Mouse (Mus musculus) neural tube, embryonic 12.5 days (tissue): Measurements from ENCODE around the gene En1. TPM values are rescaled to one million over a fixed set of nuclear protein-coding genes. Genes with fewer than 3 reads are reported as not detected.
A peak's percentile ranks its signal among the peaks of the same experiment; 100 is the strongest.

Source experiments
- ATAC-seq: fragments of 200-750 bp; cut with Nextera tagmentation; 2 replicates; pipeline ENCODE4 v1.8.0; 2017; ENCODE audit warnings: low read depth, mild to moderate bottlenecking, moderate TSS enrichment, moderate library complexity; ENCODE audit not compliant: low FRiP score
- H3K27ac ChIP-seq: fragments of 300-500 bp; sonication (generic); 2 replicates; pipeline ENCODE4 v1.5.1; 2016
- H3K27me3 ChIP-seq: fragments of 300-500 bp; sonication (generic); replicated peaks from 2 replicates; pipeline ENCODE4 v1.6.1; 2016; ENCODE audit warnings: mild to moderate bottlenecking
- H3K36me3 ChIP-seq: fragments of 300-500 bp; sonication (generic); 2 replicates; pipeline ENCODE4 v1.6.1; 2016; ENCODE audit warnings: mild to moderate bottlenecking
- H3K4me1 ChIP-seq: fragments of 300-500 bp; sonication (generic); 2 replicates; pipeline ENCODE4 v1.6.1; 2016
- H3K4me2 ChIP-seq: fragments of 300-500 bp; sonication (generic); replicated peaks from 2 replicates; pipeline ENCODE4 v1.6.1; 2016; ENCODE audit warnings: mild to moderate bottlenecking
- H3K4me3 ChIP-seq: fragments of 300-500 bp; sonication (generic); 2 replicates; pipeline ENCODE4 v1.5.1; 2016
- H3K9ac ChIP-seq: fragments of 300-500 bp; sonication (generic); 2 replicates; pipeline ENCODE4 v1.6.1; 2016; ENCODE audit warnings: mild to moderate bottlenecking
- H3K9me3 ChIP-seq: fragments of 300-500 bp; sonication (generic); 2 replicates; pipeline ENCODE4 v1.6.1; 2016; ENCODE audit warnings: mild to moderate bottlenecking
- WGBS: fragments of 180-500 bp; shearing (Covaris S2); methylation state at CpG from one replicate; pipeline ENCODE4 v1.1.7; 2016; 5-methylcytosine and 5-hydroxymethylcytosine counted together
- polyA plus RNA-seq: library from polyadenylated mRNA; unstranded; fragments of >200 nt; fragmentation: Nextera tagmentation; extraction: Ambion mirVana; gene quantifications from 2 replicates; pipeline ENCODE4 v1.2.1, GENCODE M21; 2016

The En1 gene
- polyA plus RNA-seq, 1 experiment from 2014 or later: 4.2 TPM

GRCm38 (mm10) chr1:120594603-120595002 is 7.6 kb upstream of the En1 start:
- H3K9ac ChIP-seq: no peak overlapping the region
- WGBS: 1% methylated on average over 8 of the region's 8 CpGs
- no peaks in the 10 kb centered on the region for H3K9me3 ChIP-seq
- no peak for ATAC-seq
- no peak overlapping the region for H3K4me2 ChIP-seq
- peaks cover 2% of the 10 kb centered on the region; the same call in 1 of the 2 replicates for H3K4me1 ChIP-seq
- H3K27ac ChIP-seq: no peak overlapping the region
- peaks cover 96% of the 10 kb centered on the region for H3K27me3 ChIP-seq
- H3K36me3 ChIP-seq: no peaks in the 10 kb centered on the region
- H3K4me3 ChIP-seq: no peak overlapping the region

- H3K4me2 ChIP-seq: no peak overlapping the region
- WGBS: under 1% methylated on average over 17 of the region's 17 CpGs
- no peak overlapping the region for H3K27ac ChIP-seq
- H3K9ac ChIP-seq: no peak overlapping the region
- no peaks in the 10 kb centered on the region for H3K36me3 ChIP-seq
- no peak for ATAC-seq
- H3K27me3 ChIP-seq: peaks cover 98% of the 10 kb centered on the region
- H3K9me3 ChIP-seq: no peaks in the 10 kb centered on the region
- H3K4me1 ChIP-seq: peaks cover 4% of the 10 kb centered on the region; the same call in 1 of the 2 replicates
- H3K4me3 ChIP-seq: no peak overlapping the region
Measured at GRCm38 (mm10) chr1:120595471-120596240, 6.6 kb upstream of the En1 start.

GRCm38 (mm10) chr1:120596319-120596718 is 5.9 kb upstream of the En1 start:
- H3K36me3 ChIP-seq: no peaks in the 10 kb centered on the region
- peak overlapping the region; percentile 45 for H3K4me2 ChIP-seq
- H3K9ac ChIP-seq: no peak overlapping the region
- H3K9me3 ChIP-seq: no peaks in the 10 kb centered on the region
- H3K4me3 ChIP-seq: peak overlapping the region; percentile 15; the same call in 1 of the 2 replicates
- H3K27me3 ChIP-seq: peaks cover 99% of the 10 kb centered on the region
- under 1% methylated on average over 21 of the region's 21 CpGs for WGBS
- H3K4me1 ChIP-seq: peaks cover 4% of the 10 kb centered on the region; the same call in 1 of the 2 replicates
- no peak for ATAC-seq
- no peak overlapping the region for H3K27ac ChIP-seq

- no peak for ATAC-seq
- Histone ChIP-seq H3K9me3 (no peaks in the 10 kb centered on the region), H3K36me3 (no peaks in the 10 kb centered on the region), H3K27me3 (peaks cover 99% of the 10 kb centered on the region), H3K9ac (no peak overlapping the region), H3K4me2 (peak overlapping the region; percentile 45), H3K4me3 (peak overlapping the region; percentile 15; the same call in 1 of the 2 replicates), H3K4me1 (peaks cover 4% of the 10 kb centered on the region; the same call in 1 of the 2 replicates), H3K27ac (no peak overlapping the region)
- under 1% methylated on average over 19 of the region's 19 CpGs for WGBS
Measured at GRCm38 (mm10) chr1:120596784-120597183, 5.4 kb upstream of the En1 start.

- peak overlapping the region; percentile 45 for H3K4me2 ChIP-seq
- no peak for ATAC-seq
- 1% methylated on average over 11 of the region's 11 CpGs for WGBS
- no peak overlapping the region for H3K4me3 ChIP-seq
- peaks cover 99% of the 10 kb centered on the region for H3K27me3 ChIP-seq
- H3K27ac ChIP-seq: no peak overlapping the region
- peaks cover 4% of the 10 kb centered on the region; the same call in 1 of the 2 replicates for H3K4me1 ChIP-seq
- H3K9me3 ChIP-seq: no peaks in the 10 kb centered on the region
- H3K36me3 ChIP-seq: no peaks in the 10 kb centered on the region
- no peak overlapping the region for H3K9ac ChIP-seq
Measured at GRCm38 (mm10) chr1:120597271-120597670, 4.9 kb upstream of the En1 start.

- Histone ChIP-seq H3K27me3 (peaks cover 95% of the 10 kb centered on the region), H3K9me3 (no peaks in the 10 kb centered on the region), H3K9ac (no peak overlapping the region), H3K36me3 (no peaks in the 10 kb centered on the region), H3K27ac (no peak overlapping the region), H3K4me1 (peaks cover 11% of the 10 kb centered on the region), H3K4me2 (no peak overlapping the region), H3K4me3 (no peak overlapping the region)
- no peak for ATAC-seq
- under 1% methylated on average over 16 of the region's 16 CpGs for WGBS
Measured at GRCm38 (mm10) chr1:120598196-120598940, 3.9 kb upstream of the En1 start.

GRCm38 (mm10) chr1:120599321-120600148 is 2.7 kb upstream of the En1 start:
- Histone ChIP-seq H3K36me3 (no peaks in the 10 kb centered on the region), H3K4me2 (peak overlapping the region; percentile 22; the same call in 1 of the 2 replicates), H3K4me1 (peaks cover 17% of the 10 kb centered on the region), H3K27me3 (peaks cover 96% of the 10 kb centered on the region), H3K4me3 (no peak overlapping the region), H3K9ac (no peak overlapping the region), H3K9me3 (no peaks in the 10 kb centered on the region), H3K27ac (no peak overlapping the region)
- 1% methylated on average over 25 of the region's 25 CpGs for WGBS
- ATAC-seq: no peak

GRCm38 (mm10) chr1:120600149-120600445 is 2.1 kb upstream of the En1 start:
- ATAC-seq: peak; percentile 30; the same call in 1 of the 2 replicates
- under 1% methylated on average over 25 of the region's 25 CpGs for WGBS
- Histone ChIP-seq H3K9me3 (no peaks in the 10 kb centered on the region), H3K36me3 (no peaks in the 10 kb centered on the region), H3K4me2 (peak overlapping the region; percentile 22; the same call in 1 of the 2 replicates), H3K4me1 (peaks cover 17% of the 10 kb centered on the region), H3K9ac (no peak overlapping the region), H3K27me3 (peaks cover 96% of the 10 kb centered on the region), H3K27ac (no peak overlapping the region), H3K4me3 (no peak overlapping the region)

- H3K4me2 ChIP-seq: peak overlapping the region; percentile 69; the same call in 1 of the 2 replicates
- H3K36me3 ChIP-seq: no peaks in the 10 kb centered on the region
- no peak overlapping the region for H3K4me3 ChIP-seq
- H3K27ac ChIP-seq: no peak overlapping the region
- peaks cover 17% of the 10 kb centered on the region for H3K4me1 ChIP-seq
- no peak for ATAC-seq
- no peak overlapping the region for H3K9ac ChIP-seq
- 1% methylated on average over 19 of the region's 19 CpGs for WGBS
- no peaks in the 10 kb centered on the region for H3K9me3 ChIP-seq
- peaks cover 96% of the 10 kb centered on the region for H3K27me3 ChIP-seq
Measured at GRCm38 (mm10) chr1:120600516-120601252, 1.5 kb upstream of the En1 start.

- Histone ChIP-seq H3K27ac (no peak overlapping the region), H3K4me2 (peak overlapping the region; percentile 69), H3K4me3 (no peak overlapping the region; the same call in 1 of the 2 replicates), H3K4me1 (peaks cover 17% of the 10 kb centered on the region), H3K9ac (no peak overlapping the region), H3K36me3 (no peaks in the 10 kb centered on the region), H3K9me3 (no peaks in the 10 kb centered on the region), H3K27me3 (peaks cover 96% of the 10 kb centered on the region)
- WGBS: 2% methylated on average over 16 of the region's 16 CpGs
- no peak for ATAC-seq
Measured at GRCm38 (mm10) chr1:120601253-120601836, 873 bp upstream of the En1 start.
